Mouse (Mus musculus) MEL (cell line): ENCODE data around the gene Pigk. TPM values are rescaled to one million over a fixed set of nuclear protein-coding genes. Genes with fewer than 3 reads are reported as not detected.

ENCODE experiments used
- DNase-seq: peaks from one replicate; pipeline ENCODE4 v3.0.0; 2011; ENCODE audit warnings: low read depth, low spot score
- H3K27ac ChIP-seq: 2 replicates; pipeline ENCODE4 v1.5.1; 2012; ENCODE audit warnings: low read depth, mild to moderate bottlenecking, control low read depth, low read length, moderate library complexity; ENCODE audit not compliant: control insufficient read depth
- H3K27me3 ChIP-seq, 2 experiments: fragments of 150-350 bp in 1 of 2; sonication (generic) in 1 of 2; 2 replicates each; pipeline ENCODE4 v1.6.1; 2012; ENCODE audit warnings: low read length in 2 of 2, mild to moderate bottlenecking in 2 of 2, improper control_type of control experiment in 1 of 2, moderate library complexity in 1 of 2; ENCODE audit not compliant: insufficient read depth in 2 of 2, control insufficient read depth in 1 of 2
- H3K36me3 ChIP-seq, 2 experiments: 2 replicates each; pipeline ENCODE4 v1.6.1; 2012 to 2014; ENCODE audit warnings: low read length in 2 of 2, improper control_type of control experiment in 1 of 2, inconsistent platforms in 1 of 2, mild to moderate bottlenecking in 1 of 2; ENCODE audit not compliant: insufficient read depth in 2 of 2, control insufficient read depth in 1 of 2
- H3K4me1 ChIP-seq, 2 experiments: fragments of 150-350 bp in 1 of 2; sonication (generic) in 1 of 2; 2 replicates each; pipeline ENCODE4 v1.6.1; 2012; ENCODE audit warnings: low read length in 2 of 2, improper control_type of control experiment in 1 of 2, mild to moderate bottlenecking in 1 of 2; ENCODE audit not compliant: insufficient read depth in 2 of 2, control insufficient read depth in 1 of 2
- H3K4me3 ChIP-seq, 2 experiments: fragments of 150-350 bp in 1 of 2; sonication (generic) in 1 of 2; 2 replicates each; pipeline ENCODE4 v1.5.1; 2012; ENCODE audit warnings: low read depth in 2 of 2, low read length in 2 of 2, mild to moderate bottlenecking in 2 of 2, moderate library complexity in 2 of 2, control low read depth in 1 of 2, improper control_type of control experiment in 1 of 2; ENCODE audit not compliant: control insufficient read depth in 1 of 2, insufficient read depth in 1 of 2
- H3K79me2 ChIP-seq: 2 replicates; pipeline ENCODE4 v1.6.1; 2012; ENCODE audit warnings: mild to moderate bottlenecking, low read length, moderate library complexity; ENCODE audit not compliant: control insufficient read depth, poor library complexity, insufficient read depth
- H3K9ac ChIP-seq: 2 replicates; pipeline ENCODE4 v1.6.1; 2012; ENCODE audit warnings: low read depth, mild to moderate bottlenecking, control low read depth, low read length, moderate library complexity; ENCODE audit not compliant: control insufficient read depth, poor library complexity, severe bottlenecking
- H3K9me3 ChIP-seq: fragments of 150-350 bp; sonication (generic); replicated peaks from 2 replicates; pipeline ENCODE4 v1.6.1; 2012; ENCODE audit warnings: mild to moderate bottlenecking, low read length, improper control_type of control experiment, moderate library complexity; ENCODE audit not compliant: insufficient read depth
- CHD1 ChIP-seq: IDR thresholded peaks from 2 replicates; pipeline ENCODE4 v1.6.1; 2012; ENCODE audit warnings: low read depth, mild to moderate bottlenecking, inconsistent platforms, low read length, improper control_type of control experiment
- CHD2 ChIP-seq: IDR thresholded peaks from 2 replicates; pipeline ENCODE4 v1.6.1; 2011; ENCODE audit warnings: low read length, improper control_type of control experiment
- E2F4 ChIP-seq: IDR thresholded peaks from 2 replicates; pipeline ENCODE4 v1.6.1; 2011; ENCODE audit warnings: low read depth, low read length, improper control_type of control experiment, borderline replicate concordance
- ELF1 ChIP-seq: IDR thresholded peaks from 2 replicates; pipeline ENCODE4 v1.6.1; 2014; ENCODE audit warnings: low read depth, mild to moderate bottlenecking, inconsistent platforms, low read length, improper control_type of control experiment, moderate library complexity
- EP300 ChIP-seq, 2 experiments: IDR thresholded peaks; 2 replicates each; pipeline ENCODE4 v1.6.1; 2011; ENCODE audit warnings: improper control_type of control experiment in 2 of 2, low read length in 2 of 2, low read depth in 1 of 2, mild to moderate bottlenecking in 1 of 2
- ETS1 ChIP-seq: IDR thresholded peaks from 2 replicates; pipeline ENCODE4 v1.6.1; 2012; ENCODE audit warnings: low read depth, mild to moderate bottlenecking, inconsistent platforms, low read length, improper control_type of control experiment, moderate library complexity
- GATA1 ChIP-seq: IDR thresholded peaks from 2 replicates; pipeline ENCODE4 v1.6.1; 2011; ENCODE audit warnings: low read depth, low read length, improper control_type of control experiment
- JUND ChIP-seq: IDR thresholded peaks from 2 replicates; pipeline ENCODE4 v1.6.1; 2011; ENCODE audit warnings: low read depth, mild to moderate bottlenecking, improper control_type of control experiment, low read length
- KAT2A ChIP-seq: conservative IDR thresholded peaks from 2 replicates; pipeline ENCODE4 v1.6.1; 2012; ENCODE audit warnings: low read depth, low read length, improper control_type of control experiment, inconsistent platforms
- MYB ChIP-seq: IDR thresholded peaks from 2 replicates; pipeline ENCODE4 v1.6.1; 2011; ENCODE audit warnings: mild to moderate bottlenecking, low read depth, low read length, improper control_type of control experiment
- NELFE ChIP-seq: IDR thresholded peaks from 2 replicates; pipeline ENCODE4 v1.6.1; 2011; ENCODE audit warnings: low read depth, low read length, improper control_type of control experiment
- NRF1 ChIP-seq: IDR thresholded peaks from 2 replicates; pipeline ENCODE4 v1.6.1; 2014; ENCODE audit warnings: low read depth, mild to moderate bottlenecking, inconsistent platforms, low read length, improper control_type of control experiment, moderate library complexity; ENCODE audit not compliant: poor library complexity, insufficient read depth, severe bottlenecking
- POLR2AphosphoS5 ChIP-seq: IDR thresholded peaks from 2 replicates; pipeline ENCODE4 v1.6.1; 2012; ENCODE audit warnings: low read depth, borderline replicate concordance, mild to moderate bottlenecking, inconsistent platforms, low read length, moderate library complexity, mixed read lengths
- RCOR1 ChIP-seq: IDR thresholded peaks from 2 replicates; pipeline ENCODE4 v1.6.1; 2012; ENCODE audit warnings: low read depth, mild to moderate bottlenecking, inconsistent platforms, low read length, improper control_type of control experiment
- SIN3A ChIP-seq: IDR thresholded peaks from 2 replicates; pipeline ENCODE4 v1.6.1; 2012; ENCODE audit warnings: low read length, improper control_type of control experiment, inconsistent platforms
- SMC3 ChIP-seq: IDR thresholded peaks from 2 replicates; pipeline ENCODE4 v1.6.1; 2011; ENCODE audit warnings: low read depth, low read length, improper control_type of control experiment
- TAL1 ChIP-seq: IDR thresholded peaks from 2 replicates; pipeline ENCODE4 v1.6.1; 2012; ENCODE audit warnings: mild to moderate bottlenecking, inconsistent platforms, low read length, moderate library complexity, mixed read lengths
- TBP ChIP-seq: IDR thresholded peaks from 2 replicates; pipeline ENCODE4 v1.8.0; 2011; ENCODE audit warnings: low read depth, low read length, improper control_type of control experiment
- UBTF ChIP-seq: IDR thresholded peaks from 2 replicates; pipeline ENCODE4 v1.6.1; 2012; ENCODE audit warnings: low read depth, mild to moderate bottlenecking, inconsistent platforms, low read length, improper control_type of control experiment, moderate library complexity, borderline replicate concordance; ENCODE audit not compliant: insufficient read depth
- USF2 ChIP-seq, 2 experiments: IDR thresholded peaks; 2 replicates each; pipeline ENCODE4 v1.6.1; 2011 to 2012; ENCODE audit warnings: improper control_type of control experiment in 2 of 2, low read length in 2 of 2, borderline replicate concordance in 1 of 2, inconsistent platforms in 1 of 2, low read depth in 1 of 2, mild to moderate bottlenecking in 1 of 2; ENCODE audit not compliant: insufficient read depth in 1 of 2
- ZC3H11A ChIP-seq: IDR thresholded peaks from 2 replicates; pipeline ENCODE4 v1.6.1; 2012; ENCODE audit warnings: low read depth, mild to moderate bottlenecking, inconsistent platforms, low read length, improper control_type of control experiment
- ZKSCAN1 ChIP-seq: IDR thresholded peaks from 2 replicates; pipeline ENCODE4 v1.6.1; 2012; ENCODE audit warnings: low read depth, mild to moderate bottlenecking, inconsistent platforms, low read length, improper control_type of control experiment, moderate library complexity
- ZNF384 ChIP-seq: IDR thresholded peaks from 2 replicates; pipeline ENCODE4 v1.6.1; 2012; ENCODE audit warnings: low read depth, mild to moderate bottlenecking, inconsistent platforms, low read length, improper control_type of control experiment
- polyA plus RNA-seq, 2 experiments: library from polyadenylated mRNA; stranded (reverse) in 1 of 2; unstranded in 1 of 2; fragments of >175 nt in 1 of 2; fragments of >200 nt in 1 of 2; gene quantifications; 2 replicates each; pipeline versions ENCODE4 v1.2.1 to v1.2.4; 2012; ENCODE audit warnings: low replicate concordance in 2 of 2, low read depth in 1 of 2; ENCODE audit not compliant: insufficient read length in 2 of 2, insufficient read depth in 1 of 2, missing spikeins in 1 of 2
- total RNA-seq: library from RNA; depleted of rRNA; stranded (reverse); fragments of 300-350 nt; gene quantifications from 2 replicates; pipeline ENCODE4 v1.2.3, GENCODE M21; 2012

Gene Pigk
- total and polyA plus RNA-seq, 3 experiments = 14.6 to 17.8 TPM; not detected in 1

DNA sequence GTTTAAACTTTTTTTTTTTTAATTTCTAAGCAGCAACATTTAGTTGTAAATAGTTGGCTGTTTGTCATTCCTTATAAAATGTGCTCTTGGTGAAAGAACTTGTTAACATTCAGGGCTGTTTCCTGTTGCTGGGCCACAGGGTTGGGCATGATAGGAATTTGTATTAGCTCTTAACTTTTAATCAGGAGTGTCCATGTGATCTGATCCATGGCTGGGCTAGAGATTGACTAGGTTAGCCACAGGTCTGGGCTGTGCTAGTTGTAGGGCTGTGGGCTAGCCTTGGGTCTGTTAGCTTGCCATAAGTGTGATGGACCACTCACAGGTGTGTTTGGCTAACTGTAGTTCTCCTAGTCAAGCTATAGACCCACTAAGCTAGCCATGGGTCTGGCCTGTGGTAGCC, 130.0 kb downstream of the Pigk start:
- Histone ChIP-seq H3K4me3 (no peak overlapping the region), H3K27me3 (no peaks in the 10 kb centered on the region; a peak in 1 of 4 replicates), H3K9ac (no peak overlapping the region), H3K4me1 (no peaks in the 10 kb centered on the region), H3K9me3 (no peaks in the 10 kb centered on the region)
- no peak for DNase-seq
- TF ChIP-seq ZKSCAN1 = no peak
- no peak for TF ChIP-seq CHD2
- no peak for TF ChIP-seq ETS1
- no peak for TF ChIP-seq GATA1
- TF ChIP-seq TAL1 = no peak
- no peak for TF ChIP-seq ZC3H11A
- no peak for TF ChIP-seq NRF1
- TF ChIP-seq RCOR1 = no peak
- TF ChIP-seq UBTF = no peak
- TF ChIP-seq EP300 (IDR thresholded peaks at IDR 0.05; ENCODE audit: low read depth in 1 of 2, low read length in 2 of 2) = no peak
- TF ChIP-seq USF2 (IDR thresholded peaks at IDR 0.05; ENCODE audit: borderline replicate concordance in 1 of 2, insufficient read depth in 1 of 2, low read depth in 1 of 2, low read length in 2 of 2) = no peak
- TF ChIP-seq, all 39 proteins: peak for 0
- no peaks in the 10 kb centered on the region for H3K79me2 ChIP-seq
- H3K27ac ChIP-seq = no peak overlapping the region
- H3K36me3 ChIP-seq = no peaks in the 10 kb centered on the region

DNA sequence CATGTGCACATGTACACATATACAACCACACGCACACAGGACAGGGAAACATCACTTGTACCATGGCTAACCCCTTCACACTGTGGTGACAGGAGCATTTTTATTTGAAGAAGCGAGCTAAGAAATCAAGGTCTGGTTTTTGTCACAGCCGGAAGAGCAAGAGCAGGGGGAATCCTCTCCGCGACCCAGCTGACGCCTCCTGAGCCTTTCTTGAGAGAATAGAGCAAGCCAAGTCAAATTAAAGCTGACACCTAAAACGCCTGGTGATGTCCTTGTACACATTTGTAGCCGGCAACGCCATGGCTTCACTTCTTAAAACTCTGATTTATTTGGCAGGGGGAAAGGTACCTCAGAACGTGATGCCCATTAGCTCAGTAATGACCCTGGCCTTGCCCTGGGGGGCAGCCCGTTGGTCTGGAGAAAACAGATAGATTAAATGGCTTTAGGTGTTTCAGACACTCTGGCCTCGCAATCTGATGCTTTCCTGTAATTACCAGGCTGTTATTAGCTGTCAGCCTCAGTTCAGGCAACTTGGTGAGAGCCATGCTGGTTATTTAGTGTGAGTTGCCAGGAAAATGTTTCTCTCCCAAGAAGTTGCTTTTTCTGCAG, 141.2 kb downstream of the Pigk start:
- no peaks in the 10 kb centered on the region for H3K79me2 ChIP-seq
- H3K9ac ChIP-seq = no peak overlapping the region
- H3K4me3 ChIP-seq = no peak overlapping the region
- H3K4me1 ChIP-seq = no peaks in the 10 kb centered on the region
- no peak for DNase-seq
- peaks cover 10 to 16% of the 10 kb centered on the region in 2 experiments; a peak in 3 of 4 replicates for H3K27me3 ChIP-seq
- no peaks in the 10 kb centered on the region for H3K9me3 ChIP-seq
- H3K36me3 ChIP-seq = no peaks in the 10 kb centered on the region
- TF ChIP-seq ETS1 (no peak), ZNF384 (no peak), SIN3A (no peak), ELF1 (no peak), NELFE (no peak), CHD2 (no peak), EP300 (IDR thresholded peaks at IDR 0.05; ENCODE audit: low read depth in 1 of 2, low read length in 2 of 2) (no peak), SMC3 (no peak), E2F4 (no peak), ZKSCAN1 (no peak), TBP (no peak), KAT2A (no peak), ZC3H11A (no peak), POLR2AphosphoS5 (no peak), JUND (no peak), UBTF (no peak), MYB (no peak), CHD1 (no peak), USF2 (IDR thresholded peaks at IDR 0.05; ENCODE audit: borderline replicate concordance in 1 of 2, insufficient read depth in 1 of 2, low read depth in 1 of 2, low read length in 2 of 2) (no peak)
- TF ChIP-seq, all 39 proteins: peak for 0
- no peak overlapping the region for H3K27ac ChIP-seq
